Mouse (Mus musculus) brain, embryonic 18.5 days (tissue): ENCODE results near the gene Gm9922.

Experiments used
- DNase-seq: peaks from one replicate; pipeline ENCODE4 v3.0.0-alpha.2; 2012; ENCODE audit warnings: low read depth, low spot score

The Gm9922 gene

GRCm38 (mm10) chr14:101729237-101729971, at the start of gene Gm9922, which contains the start of gene Lmo7:
Gene Gm9922 (minus strand): TSS chr14:101729814.
Gene Lmo7 (plus strand): TSS chr14:101729957.
- no peak for DNase-seq

- DNase-seq: no peak
Observed at GRCm38 (mm10) chr14:101778426-101778825, 48.8 kb upstream of the Gm9922 start.

GRCm38 (mm10) chr14:101777129-101777493, 47.5 kb upstream of the Gm9922 start:
- no peak for DNase-seq

GRCm38 (mm10) chr14:101776296-101777128, 46.9 kb upstream of the Gm9922 start:
- no peak for DNase-seq

GRCm38 (mm10) chr14:101774631-101775030, 45.0 kb upstream of the Gm9922 start:
- DNase-seq: no peak

- DNase-seq: no peak
Observed at GRCm38 (mm10) chr14:101771756-101772155, 42.1 kb upstream of the Gm9922 start.

GRCm38 (mm10) chr14:101771336-101771735, 41.7 kb upstream of the Gm9922 start:
- DNase-seq: no peak

- no peak for DNase-seq
Observed at GRCm38 (mm10) chr14:101763762-101764295, 34.2 kb upstream of the Gm9922 start.

GRCm38 (mm10) chr14:101762267-101762666, 32.7 kb upstream of the Gm9922 start:
- DNase-seq: no peak

- DNase-seq: no peak
Observed at GRCm38 (mm10) chr14:101755425-101755824, 25.8 kb upstream of the Gm9922 start.

- no peak for DNase-seq
Observed at GRCm38 (mm10) chr14:101750910-101751309, 21.3 kb upstream of the Gm9922 start.

- no peak for DNase-seq
Observed at GRCm38 (mm10) chr14:101748436-101748835, 18.8 kb upstream of the Gm9922 start.

- DNase-seq: no peak
Observed at GRCm38 (mm10) chr14:101747811-101748210, 18.2 kb upstream of the Gm9922 start.

- DNase-seq: no peak
Observed at GRCm38 (mm10) chr14:101746635-101747034, 17.0 kb upstream of the Gm9922 start.

- no peak for DNase-seq
Observed at GRCm38 (mm10) chr14:101737501-101737900, 7.9 kb upstream of the Gm9922 start.

- DNase-seq: no peak
Observed at GRCm38 (mm10) chr14:101733542-101734303, 4.1 kb upstream of the Gm9922 start.

- DNase-seq: no peak
Observed at GRCm38 (mm10) chr14:101729972-101730692, 518 bp upstream of the Gm9922 start.

GRCm38 (mm10) chr14:101714414-101714813, 15.2 kb downstream of the Gm9922 start:
- no peak for DNase-seq

GRCm38 (mm10) chr14:101707088-101707487, 22.5 kb downstream of the Gm9922 start:
- no peak for DNase-seq

GRCm38 (mm10) chr14:101704479-101704878, 25.1 kb downstream of the Gm9922 start:
- DNase-seq: no peak

GRCm38 (mm10) chr14:101688406-101688805, 41.2 kb downstream of the Gm9922 start:
- DNase-seq: no peak
